Mouse (Mus musculus): ENCODE data around the gene Mab21l1. TPM values are rescaled to one million over a fixed set of nuclear protein-coding genes. Genes with fewer than 3 reads are reported as not detected.

Mab21l1 gene
- polyA plus RNA-seq, 1 experiment from 2014 or later: 67.2 TPM

DNA sequence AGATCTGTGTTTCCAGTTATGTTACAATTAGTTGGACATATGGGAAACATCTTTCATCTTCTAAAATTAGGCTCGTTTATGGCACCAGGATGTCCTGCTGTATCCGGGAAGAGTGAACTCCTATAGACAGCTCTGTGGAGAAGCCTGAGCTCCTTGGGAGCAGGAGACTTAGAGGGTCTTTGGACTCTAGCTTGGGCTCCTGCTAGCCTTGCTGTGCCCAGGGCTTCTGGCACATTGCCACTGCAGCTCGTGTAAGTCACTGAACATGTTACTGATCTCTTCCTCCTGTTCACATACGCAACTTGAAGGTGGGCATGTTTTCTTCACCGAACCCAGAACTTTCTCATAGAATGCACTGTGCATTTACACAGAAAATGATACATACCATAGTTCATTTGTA, 9.9 kb downstream of the Mab21l1 start:
- DNase-seq (ENCODE audit: low spot score): no peak
- 72% methylated on average over 5 of the region's 5 CpGs for WGBS
- Histone ChIP-seq H3K4me3 (no peak overlapping the region), H3K9me3 (replicated peaks) (no peaks in the 10 kb centered on the region), H3K27me3 (ENCODE audit: low read depth, poor library complexity, severe bottlenecking) (no peaks in the 10 kb centered on the region), H3K36me3 (no peaks in the 10 kb centered on the region), H3K4me1 (peaks cover 28% of the 10 kb centered on the region), H3K27ac (no peak overlapping the region)

GRCm38 (mm10) chr3:55793842-55794575, 11.7 kb downstream of the Mab21l1 start:
- WGBS: 67% methylated on average over 7 of the region's 7 CpGs
- Histone ChIP-seq H3K4me1 (peaks cover 34% of the 10 kb centered on the region), H3K27ac (no peak overlapping the region), H3K4me3 (no peak overlapping the region), H3K27me3 (ENCODE audit: low read depth, poor library complexity, severe bottlenecking) (no peaks in the 10 kb centered on the region), H3K36me3 (no peaks in the 10 kb centered on the region), H3K9me3 (replicated peaks) (no peaks in the 10 kb centered on the region)
- DNase-seq (ENCODE audit: low spot score): no peak

DNA sequence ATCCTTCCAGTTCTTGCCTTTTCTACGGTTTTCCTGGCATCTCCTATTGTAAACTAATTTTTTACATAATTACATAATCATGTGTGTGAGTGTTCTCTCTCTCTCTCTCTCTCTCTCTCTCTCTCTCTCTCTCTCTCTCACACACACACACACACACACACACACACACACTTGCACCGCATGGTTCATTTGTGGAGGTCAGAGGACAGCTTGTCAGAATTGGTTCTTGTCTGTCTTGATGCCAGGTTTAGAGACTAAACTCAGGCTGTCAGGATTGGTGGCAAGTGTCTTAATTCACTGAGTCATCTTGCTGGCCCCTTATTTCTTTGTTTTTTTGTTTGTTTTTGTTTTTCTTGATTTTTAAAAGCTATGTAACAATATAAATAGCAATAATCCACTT, 12.5 kb downstream of the Mab21l1 start:
- WGBS: 84% methylated on average over 2 of the region's 2 CpGs
- H3K36me3 ChIP-seq: no peaks in the 10 kb centered on the region
- H3K4me3 ChIP-seq: no peak overlapping the region
- H3K4me1 ChIP-seq: peaks cover 27% of the 10 kb centered on the region
- no peak overlapping the region for H3K27ac ChIP-seq
- no peak for DNase-seq (ENCODE audit: low spot score)
- no peaks in the 10 kb centered on the region for H3K9me3 ChIP-seq (replicated peaks)
- H3K27me3 ChIP-seq (ENCODE audit: low read depth, poor library complexity, severe bottlenecking): no peaks in the 10 kb centered on the region

DNA sequence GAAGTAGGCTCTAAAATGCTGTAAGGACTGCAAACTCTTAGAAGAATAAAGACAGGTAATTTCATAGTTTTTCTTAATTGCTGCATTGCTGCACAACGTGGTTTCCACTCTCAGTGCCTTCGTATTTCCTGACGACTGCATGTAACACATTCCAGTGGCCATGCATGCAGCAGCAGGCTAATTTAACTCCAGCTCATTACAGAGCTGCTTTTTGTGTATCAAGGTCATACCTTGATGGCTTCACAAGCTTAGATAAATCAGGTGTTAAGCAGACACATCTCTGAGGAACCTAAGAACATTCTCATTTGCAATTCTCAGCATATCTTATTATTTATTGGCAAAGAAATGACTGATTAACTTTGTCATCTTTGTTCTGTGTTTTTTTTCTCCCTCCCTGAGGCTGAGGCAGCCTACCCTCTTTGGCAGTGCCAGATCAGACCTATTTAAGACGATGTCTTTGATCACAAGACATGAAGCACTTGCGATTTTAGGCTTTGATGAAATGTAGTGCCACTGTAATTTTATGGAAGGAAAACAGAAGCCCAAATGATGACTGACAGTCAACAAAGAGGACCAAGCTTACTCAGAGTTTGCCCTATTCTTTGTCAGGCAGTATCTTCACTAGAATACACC, 32.8 kb downstream of the Mab21l1 start:
- H3K27ac ChIP-seq: no peak overlapping the region
- H3K4me1 ChIP-seq: peaks cover 53% of the 10 kb centered on the region
- 42% methylated on average over 5 of the region's 5 CpGs for WGBS
- H3K9me3 ChIP-seq (replicated peaks): no peaks in the 10 kb centered on the region
- no peaks in the 10 kb centered on the region for H3K27me3 ChIP-seq (ENCODE audit: low read depth, poor library complexity, severe bottlenecking)
- H3K36me3 ChIP-seq: no peaks in the 10 kb centered on the region
- DNase-seq (ENCODE audit: low spot score): no peak
- no peak overlapping the region for H3K4me3 ChIP-seq

DNA sequence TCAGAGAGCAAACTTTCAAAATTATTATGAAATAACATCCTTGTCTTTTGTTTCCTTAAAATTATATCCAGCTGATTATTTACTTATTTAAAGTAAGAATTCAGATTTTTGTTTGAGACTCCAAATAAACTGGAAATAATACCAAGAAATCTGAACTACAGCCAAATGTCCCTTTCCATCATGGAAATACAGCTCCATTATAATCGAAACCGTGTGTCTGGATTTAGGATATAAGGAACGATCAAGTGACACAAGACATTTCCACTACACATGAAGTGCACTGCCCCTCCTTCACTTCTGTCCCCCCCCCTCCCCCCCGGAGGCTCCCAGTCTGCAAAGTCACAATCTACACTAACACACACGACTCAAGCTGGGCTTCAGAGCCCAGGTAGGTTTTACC, 33.8 kb downstream of the Mab21l1 start:
- Histone ChIP-seq H3K27me3 (ENCODE audit: low read depth, poor library complexity, severe bottlenecking) (no peaks in the 10 kb centered on the region), H3K36me3 (no peaks in the 10 kb centered on the region), H3K9me3 (replicated peaks) (no peaks in the 10 kb centered on the region), H3K4me3 (no peak overlapping the region), H3K27ac (peak overlapping the region; percentile 27; the same call in 1 of the 2 replicates), H3K4me1 (peaks cover 53% of the 10 kb centered on the region)
- 60% methylated on average over 5 of the region's 5 CpGs for WGBS
- no peak for DNase-seq (ENCODE audit: low spot score)

DNA sequence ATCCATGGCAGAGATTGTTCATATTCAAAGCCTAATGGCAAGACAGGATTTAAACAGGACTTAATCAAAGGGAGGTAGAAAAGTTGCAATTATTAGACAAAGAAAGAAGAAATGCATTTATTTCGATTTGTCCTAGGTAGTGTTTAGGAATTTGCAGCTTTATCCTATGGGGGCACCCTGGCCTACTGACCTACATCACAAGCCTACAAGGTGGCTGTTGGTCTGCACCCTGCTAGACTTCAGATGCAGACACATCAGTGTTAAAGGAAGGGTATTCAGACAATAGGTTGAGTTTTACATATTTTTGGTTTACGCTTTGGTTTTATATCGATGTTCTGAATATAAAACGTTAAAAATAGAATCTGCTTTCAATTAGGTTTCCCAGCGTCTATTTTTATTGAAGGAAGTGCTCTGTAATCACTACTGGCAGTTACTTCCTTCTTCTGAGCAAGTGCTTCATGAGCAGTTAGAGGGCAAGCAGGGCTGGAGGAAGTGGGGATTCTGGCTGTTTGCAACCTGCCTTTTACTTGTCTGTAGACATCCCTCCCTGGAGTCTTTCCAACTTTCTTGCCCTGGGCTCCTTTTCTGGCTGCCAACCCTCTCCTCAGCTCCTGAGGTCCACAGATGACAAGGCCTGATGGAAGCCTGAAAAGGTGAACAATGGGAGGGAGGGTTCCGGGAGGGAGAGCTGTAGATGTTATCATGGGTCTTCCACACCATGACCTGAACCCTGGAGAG, 34.5 kb downstream of the Mab21l1 start:
- 60% methylated on average over 6 of the region's 6 CpGs for WGBS
- H3K27ac ChIP-seq: peak overlapping the region; percentile 77
- no peaks in the 10 kb centered on the region for H3K27me3 ChIP-seq (ENCODE audit: low read depth, poor library complexity, severe bottlenecking)
- H3K36me3 ChIP-seq: no peaks in the 10 kb centered on the region
- no peaks in the 10 kb centered on the region for H3K9me3 ChIP-seq (replicated peaks)
- DNase-seq (ENCODE audit: low spot score): no peak
- H3K4me1 ChIP-seq: peaks cover 53% of the 10 kb centered on the region
- H3K4me3 ChIP-seq: no peak overlapping the region

DNA sequence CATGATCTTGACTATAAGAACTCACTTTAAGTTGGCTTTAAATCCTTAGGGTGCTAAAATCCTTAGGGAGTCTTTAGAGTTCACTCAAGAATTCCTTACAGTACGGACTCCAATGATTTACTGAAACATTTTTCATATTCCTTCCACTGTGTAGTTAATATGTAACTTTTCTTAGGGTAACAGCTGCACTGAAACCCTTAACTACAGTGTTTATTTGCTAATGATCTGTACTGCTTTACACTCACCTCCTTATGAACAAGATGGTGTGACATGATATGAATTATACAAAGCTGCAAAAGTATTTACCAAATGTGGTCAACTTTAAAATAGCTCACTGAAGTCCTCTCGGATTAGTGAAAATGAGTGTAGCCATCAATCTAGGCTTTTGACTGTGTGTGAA, 35.8 kb downstream of the Mab21l1 start:
- no peaks in the 10 kb centered on the region for H3K9me3 ChIP-seq (replicated peaks)
- H3K4me1 ChIP-seq: peaks cover 48% of the 10 kb centered on the region
- no peak overlapping the region for H3K4me3 ChIP-seq
- H3K27ac ChIP-seq: peak overlapping the region; percentile 77; the same call in 1 of the 2 replicates
- DNase-seq (ENCODE audit: low spot score): no peak
- 87% methylated on average over 2 of the region's 2 CpGs for WGBS
- H3K27me3 ChIP-seq (ENCODE audit: low read depth, poor library complexity, severe bottlenecking): no peaks in the 10 kb centered on the region
- H3K36me3 ChIP-seq: no peaks in the 10 kb centered on the region

- no peaks in the 10 kb centered on the region for H3K27me3 ChIP-seq (ENCODE audit: low read depth, poor library complexity, severe bottlenecking)
- H3K36me3 ChIP-seq: no peaks in the 10 kb centered on the region
- DNase-seq (ENCODE audit: low spot score): no peak
- H3K9me3 ChIP-seq (replicated peaks): no peaks in the 10 kb centered on the region
- peaks cover 36% of the 10 kb centered on the region for H3K4me1 ChIP-seq
- H3K4me3 ChIP-seq: no peak overlapping the region
- no peak overlapping the region for H3K27ac ChIP-seq
Observed at GRCm38 (mm10) chr3:55819598-55819997, 37.3 kb downstream of the Mab21l1 start.

DNA sequence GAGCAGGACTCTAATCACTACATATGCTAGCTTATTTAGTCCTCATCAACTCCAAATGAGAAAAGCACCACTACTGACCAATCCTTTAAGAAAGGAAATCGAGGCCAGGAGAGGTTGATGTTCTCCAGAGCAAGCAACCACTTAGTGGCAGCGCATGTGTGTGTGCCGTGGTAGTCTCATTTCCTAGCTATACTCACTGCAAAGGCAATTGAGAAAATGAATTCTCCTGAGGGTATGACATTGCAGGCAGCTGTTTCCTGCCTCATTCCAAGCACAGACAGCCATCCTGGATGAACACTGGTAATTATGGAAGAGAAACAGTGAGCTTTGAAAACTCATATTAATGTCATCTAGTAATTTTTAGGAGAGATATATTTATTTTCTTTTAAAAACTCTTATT, 42.6 kb downstream of the Mab21l1 start:
- peaks cover 34% of the 10 kb centered on the region for H3K4me1 ChIP-seq
- no peak for DNase-seq (ENCODE audit: low spot score)

DNA sequence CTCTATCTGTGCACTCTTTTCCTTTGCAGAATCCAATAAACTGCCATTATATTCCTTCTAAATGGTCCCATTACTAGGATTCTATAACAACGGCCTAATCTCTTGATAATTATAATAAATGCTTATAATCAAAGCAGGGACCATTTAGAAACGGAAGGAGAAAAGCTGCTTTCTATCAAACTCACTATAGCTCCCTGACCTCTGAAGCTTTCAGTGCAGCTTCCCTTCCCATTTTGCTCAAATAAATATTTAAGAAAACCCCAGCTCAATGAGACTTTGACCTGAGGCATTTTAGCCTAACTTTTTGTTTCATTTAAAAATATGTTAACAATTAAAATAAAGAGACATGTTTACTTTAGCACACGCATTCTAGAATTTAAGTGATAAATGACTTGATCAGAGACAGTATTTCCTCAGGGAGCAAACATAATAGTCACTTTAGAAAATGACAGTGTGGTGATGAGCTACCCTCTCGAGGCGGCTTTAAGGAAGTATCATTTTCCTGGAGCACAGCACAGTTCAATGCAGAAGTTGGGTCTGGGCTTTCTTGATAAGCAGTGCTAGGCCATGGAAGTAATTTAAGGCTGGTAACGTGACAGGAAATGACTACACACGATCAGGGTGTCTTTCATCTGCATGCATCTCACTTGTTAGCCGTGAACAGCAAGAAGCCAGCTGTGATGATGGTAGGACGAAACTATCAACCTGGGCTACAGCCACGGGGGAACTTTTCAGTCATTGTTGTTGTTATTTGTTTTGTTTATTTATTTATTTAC, 46.4 kb downstream of the Mab21l1 start:
- H3K27me3 ChIP-seq (ENCODE audit: low read depth, poor library complexity, severe bottlenecking): no peaks in the 10 kb centered on the region
- no peak overlapping the region for H3K4me3 ChIP-seq
- WGBS: 25% methylated on average over 10 of the region's 10 CpGs
- H3K9me3 ChIP-seq (replicated peaks): no peaks in the 10 kb centered on the region
- no peak for DNase-seq (ENCODE audit: low spot score)
- H3K4me1 ChIP-seq: peaks cover 42% of the 10 kb centered on the region
- H3K27ac ChIP-seq: no peak overlapping the region
- no peaks in the 10 kb centered on the region for H3K36me3 ChIP-seq

More for the DNA sequence above, 42.6 kb downstream of the Mab21l1 start:
- Histone ChIP-seq H3K4me3 (no peak overlapping the region), H3K36me3 (no peaks in the 10 kb centered on the region), H3K27me3 (ENCODE audit: low read depth, poor library complexity, severe bottlenecking) (no peaks in the 10 kb centered on the region), H3K9me3 (replicated peaks) (no peaks in the 10 kb centered on the region), H3K27ac (no peak overlapping the region)
- WGBS: 73% methylated on average over 3 of the region's 3 CpGs

GRCm38 (mm10) chr3:55830226-55830625, 47.9 kb downstream of the Mab21l1 start:
- WGBS: 15% methylated on average over 5 of the region's 5 CpGs
- no peaks in the 10 kb centered on the region for H3K27me3 ChIP-seq (ENCODE audit: low read depth, poor library complexity, severe bottlenecking)
- no peaks in the 10 kb centered on the region for H3K36me3 ChIP-seq
- no peak overlapping the region for H3K4me3 ChIP-seq
- H3K27ac ChIP-seq: no peak overlapping the region
- H3K4me1 ChIP-seq: peaks cover 37% of the 10 kb centered on the region
- no peaks in the 10 kb centered on the region for H3K9me3 ChIP-seq (replicated peaks)
- DNase-seq (ENCODE audit: low spot score): no peak
